Mouse (Mus musculus) ovary, adult 18-20 months (tissue): Measurements from ENCODE around the gene Tctex1d1.

ENCODE experiments used
- DNase-seq: peaks from one replicate; pipeline ENCODE4 v3.0.0; 2022; ENCODE audit warnings: low spot score, mixed read lengths

The Tctex1d1 gene

GRCm38 (mm10) chr4:102988526-102988925 lies 10.1 kb downstream of the Tctex1d1 start:
- no peak for DNase-seq

GRCm38 (mm10) chr4:102989391-102989790 lies 11.0 kb downstream of the Tctex1d1 start:
- DNase-seq = no peak

GRCm38 (mm10) chr4:102990016-102990415 lies 11.6 kb downstream of the Tctex1d1 start:
- no peak for DNase-seq

- DNase-seq = no peak
Measured at GRCm38 (mm10) chr4:102990595-102991340, 12.4 kb downstream of the Tctex1d1 start.

DNA sequence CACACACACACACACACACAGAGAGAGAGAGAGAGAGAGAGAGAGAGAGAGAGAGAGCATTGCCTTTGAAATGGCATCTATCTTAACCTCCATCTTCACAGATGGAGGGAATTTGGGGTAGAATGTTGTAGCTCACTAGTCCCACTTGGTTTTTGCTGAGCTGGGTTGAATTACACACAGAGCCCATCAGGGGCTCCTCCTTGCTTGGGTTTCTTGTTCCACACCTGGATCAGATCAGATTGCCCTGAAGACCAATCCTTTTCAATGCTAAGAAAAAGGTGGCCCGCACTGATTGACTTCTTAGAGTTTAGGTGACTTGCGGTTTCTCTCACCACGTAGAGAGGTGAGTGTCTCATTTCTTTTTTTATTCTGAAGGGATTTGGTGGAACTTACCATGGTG lies 13.3 kb downstream of the Tctex1d1 start:
- DNase-seq = no peak

DNA sequence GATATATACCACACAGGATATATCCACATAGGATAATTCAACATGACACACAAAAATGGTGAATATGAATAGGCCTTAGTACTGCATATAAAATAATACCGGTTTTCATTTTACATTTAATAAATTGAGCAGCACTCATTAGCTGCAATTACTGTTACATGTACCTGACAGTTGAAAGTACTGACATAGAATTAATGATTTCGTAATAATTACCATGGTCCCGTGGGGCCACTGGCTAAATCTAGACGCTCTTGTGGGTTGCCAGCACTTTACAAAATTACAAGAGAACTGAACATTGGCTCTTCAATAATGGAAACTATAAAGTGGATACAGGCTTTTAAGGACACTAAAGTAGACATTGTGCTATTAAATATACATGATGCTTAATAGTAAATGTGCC lies 26.3 kb downstream of the Tctex1d1 start:
- DNase-seq = no peak

GRCm38 (mm10) chr4:103005190-103005945 lies 27.0 kb downstream of the Tctex1d1 start:
- no peak for DNase-seq

- DNase-seq = no peak
Measured at GRCm38 (mm10) chr4:103006266-103006665, 27.9 kb downstream of the Tctex1d1 start.

DNA sequence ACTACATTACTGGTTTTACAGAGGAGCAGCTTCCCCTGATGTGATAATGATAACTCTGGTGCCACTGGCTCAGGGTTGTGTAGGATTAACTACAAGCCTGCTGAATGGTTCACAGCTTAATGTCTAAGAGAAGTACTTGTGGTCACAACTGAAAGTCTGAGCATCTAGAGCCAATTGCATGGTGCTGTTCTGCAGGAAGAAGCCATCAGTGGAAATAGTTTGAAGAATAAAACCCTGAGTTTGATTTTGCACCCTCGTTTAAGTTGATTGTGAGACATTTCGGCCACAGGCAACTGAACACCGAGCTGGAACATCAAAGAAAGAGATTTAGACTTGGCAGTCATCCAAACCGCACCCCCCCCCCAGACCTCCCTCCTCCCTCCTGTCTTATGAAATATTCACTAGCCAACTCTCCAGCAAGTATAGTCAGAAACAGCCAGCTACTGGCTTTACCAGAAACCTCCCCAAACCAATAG lies 28.6 kb downstream of the Tctex1d1 start:
- DNase-seq = no peak

DNA sequence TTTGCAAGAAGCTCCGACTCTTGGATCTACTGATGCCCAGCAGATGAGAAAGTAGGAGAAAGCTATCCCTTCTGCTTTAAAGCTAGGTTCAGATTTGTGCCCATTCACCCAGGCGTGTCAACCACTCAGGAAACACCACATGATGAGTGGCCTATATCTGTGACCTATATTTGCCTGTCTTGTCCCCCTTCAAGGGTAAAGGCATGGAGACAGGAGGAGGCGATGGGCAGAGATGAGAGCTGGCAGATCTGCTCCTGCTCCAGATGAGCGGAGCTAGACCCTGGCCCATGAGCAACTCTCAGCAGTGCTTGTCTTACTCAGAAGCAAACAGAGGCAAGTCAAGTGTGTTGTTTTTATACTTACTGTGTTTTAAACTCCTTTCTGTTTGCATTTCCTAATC lies 32.3 kb downstream of the Tctex1d1 start:
- DNase-seq = no peak

- DNase-seq = no peak
Measured at GRCm38 (mm10) chr4:103011823-103012222, 33.4 kb downstream of the Tctex1d1 start.

DNA sequence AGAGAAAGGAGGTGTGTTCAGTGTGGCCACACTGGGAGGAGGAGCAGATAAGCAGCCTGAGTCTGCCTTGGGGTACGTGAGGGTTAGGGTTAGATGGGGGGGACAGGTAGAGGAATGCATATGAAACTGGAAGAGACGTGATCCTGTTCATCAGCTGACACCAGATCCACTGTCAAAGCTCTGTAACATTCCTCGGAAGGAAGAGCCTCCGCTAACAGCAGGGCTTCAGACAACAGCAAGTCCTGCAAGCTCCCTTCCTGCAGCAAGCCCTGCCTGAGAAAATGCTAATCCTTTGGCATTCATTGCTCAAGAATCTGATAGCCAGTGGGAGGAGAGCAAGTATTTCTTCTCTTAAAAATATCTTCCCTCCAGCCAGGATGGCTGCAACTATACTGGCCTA lies 35.1 kb downstream of the Tctex1d1 start:
- DNase-seq = no peak

DNA sequence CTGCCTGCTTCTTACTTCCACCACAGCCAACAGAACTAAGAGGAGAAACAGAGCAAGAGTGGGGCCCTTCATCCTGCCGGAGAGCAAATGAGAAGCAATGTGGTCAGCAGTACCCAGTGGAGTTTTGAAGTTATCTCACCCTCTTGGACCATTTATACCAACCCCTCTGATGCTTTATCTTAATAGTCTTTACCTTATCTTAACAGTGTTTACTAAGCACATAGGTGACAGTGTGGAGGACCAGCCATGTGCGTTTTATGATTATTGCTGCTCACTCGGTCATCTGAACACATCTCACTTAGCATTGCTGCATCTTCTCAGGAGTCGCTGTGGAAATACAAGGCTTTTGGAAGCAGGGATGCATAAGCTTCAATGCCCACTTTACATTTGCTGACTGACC lies 48.2 kb downstream of the Tctex1d1 start, which contains the start of gene Insl5:
Gene Insl5, minus strand, starts transcription at position 222 of the 400 bp plus-strand sequence.
- no peak for DNase-seq

GRCm38 (mm10) chr4:103027745-103028144 lies 49.3 kb downstream of the Tctex1d1 start:
- no peak for DNase-seq

- DNase-seq = no peak
Measured at GRCm38 (mm10) chr4:103028177-103029088, 50.0 kb downstream of the Tctex1d1 start.

DNA sequence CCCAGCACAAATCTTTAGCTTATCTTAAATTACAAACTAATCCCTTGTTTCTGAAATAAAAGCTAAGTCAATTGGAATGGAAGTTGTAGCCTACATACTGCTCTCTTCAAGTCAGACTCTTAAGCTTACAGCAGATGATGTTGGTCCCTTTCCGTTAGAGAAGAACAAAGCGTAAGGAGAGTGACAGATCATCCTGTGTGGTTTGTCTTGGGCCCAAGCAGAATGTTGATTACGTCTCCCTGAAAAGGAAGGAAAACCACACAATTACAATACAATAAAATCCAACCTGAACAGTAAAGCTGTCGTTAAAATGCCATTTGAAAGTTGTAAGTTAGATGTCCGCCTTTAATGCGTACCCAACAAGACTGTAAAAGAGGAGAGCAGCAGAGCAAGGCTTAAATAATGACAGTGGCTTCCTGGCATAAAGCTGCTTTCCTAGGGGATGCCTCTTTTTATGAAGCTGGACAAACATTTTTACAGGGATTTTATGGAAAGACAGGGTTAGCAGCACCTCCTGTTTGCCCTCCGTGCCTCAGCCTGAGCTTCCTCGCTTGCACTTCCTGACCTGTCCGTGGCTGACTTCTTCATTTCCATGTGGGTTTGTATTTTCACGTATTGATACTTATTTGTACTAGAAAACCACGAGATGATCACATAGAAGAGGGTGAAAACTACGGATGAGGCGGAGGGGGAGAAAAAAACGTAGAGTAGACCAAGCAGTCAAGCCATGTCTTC lies 60.9 kb downstream of the Tctex1d1 start:
- DNase-seq = no peak

DNA sequence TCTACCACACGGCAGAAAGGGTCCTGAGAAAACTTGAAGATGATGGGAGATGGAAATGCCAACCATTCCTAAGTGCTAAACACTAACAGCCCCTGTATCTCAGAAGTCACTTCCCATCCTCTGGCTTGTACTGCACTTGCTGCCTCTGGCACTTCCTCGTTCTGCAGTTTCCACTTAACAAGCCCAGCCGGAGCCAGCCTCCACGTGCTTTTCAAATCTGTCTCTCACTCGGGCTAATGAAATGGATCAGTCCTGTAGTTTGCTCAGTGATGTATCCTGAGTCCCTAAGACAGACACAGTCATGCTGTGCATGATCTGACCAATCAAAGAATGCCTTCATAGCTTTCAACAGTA lies 61.4 kb downstream of the Tctex1d1 start:
- DNase-seq = no peak

DNA sequence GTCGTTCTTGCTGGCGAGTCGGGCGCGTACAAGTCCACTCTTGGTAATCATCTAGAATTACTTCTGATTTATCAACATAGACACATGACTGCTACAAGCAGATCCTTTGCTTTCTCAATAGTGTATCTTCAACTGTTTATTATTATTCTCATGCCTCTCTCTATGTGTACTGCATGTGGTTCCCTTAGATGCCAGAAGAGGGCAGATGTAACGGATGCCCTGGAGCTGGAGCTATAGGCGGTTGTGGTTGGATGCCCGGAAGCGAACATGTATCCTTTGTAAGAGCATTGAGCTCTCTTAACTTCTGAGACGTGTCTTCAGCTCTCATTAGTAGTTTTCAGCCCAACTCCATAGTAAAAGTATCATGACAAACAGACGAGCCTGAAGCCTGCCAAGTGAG lies 64.6 kb downstream of the Tctex1d1 start:
- DNase-seq = no peak

- DNase-seq = no peak
Measured at GRCm38 (mm10) chr4:103048046-103048445, 69.6 kb downstream of the Tctex1d1 start.
